Mouse (Mus musculus): ENCODE results near the gene Rnft2. TPM values are rescaled to one million over a fixed set of nuclear protein-coding genes. Genes with fewer than 3 reads are reported as not detected.
A peak's percentile ranks its signal among the peaks of the same experiment; 100 is the strongest.

Gene Rnft2
- 1.5 TPM in 1 of 2 replicates, not detected in the other for total RNA-seq (2017)

DNA sequence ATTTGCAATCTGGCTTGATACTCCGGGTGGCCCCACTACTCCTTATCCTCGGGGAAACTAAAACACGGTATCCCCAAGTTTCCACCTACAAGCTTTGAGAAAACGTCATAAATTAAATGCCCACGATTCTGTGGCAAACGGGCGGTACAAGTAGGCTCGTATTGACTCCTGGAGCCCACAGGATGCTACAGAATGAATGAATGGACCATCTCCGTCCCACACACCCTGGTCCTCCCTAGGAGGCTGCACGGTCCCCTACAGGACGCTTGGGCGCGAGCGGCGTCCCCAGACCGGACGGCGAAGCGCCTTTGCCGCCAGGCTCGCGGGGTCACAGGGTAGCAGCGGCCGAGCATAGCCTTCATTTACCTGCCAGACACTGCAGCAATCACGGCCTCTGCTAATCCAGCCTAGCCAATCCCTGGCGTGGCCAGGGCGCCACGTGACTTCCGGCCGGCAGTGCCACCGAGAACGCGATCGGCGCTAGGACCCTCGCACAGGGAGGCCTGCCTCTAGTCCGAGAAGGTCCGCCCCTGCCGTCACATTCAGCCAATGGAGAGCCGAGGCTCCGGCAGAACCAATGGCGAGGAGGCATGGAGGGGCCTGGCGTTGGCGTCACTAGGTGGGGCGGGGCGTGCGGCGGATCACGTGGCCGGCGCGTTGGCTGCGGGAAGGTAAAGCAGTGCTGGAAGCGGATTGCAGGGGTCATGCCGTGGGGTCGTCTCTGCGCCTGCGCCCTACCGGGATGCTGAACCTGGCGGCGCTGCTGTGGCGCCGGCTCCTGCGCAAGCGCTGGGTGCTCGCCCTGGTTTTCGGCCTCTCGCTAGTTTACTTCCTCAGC, at the start of gene Rnft2, which contains the start of gene 2410131K14Rik:
Gene Rnft2 (minus strand): TSS at position 511 of the 838 bp plus-strand sequence.
Gene 2410131K14Rik (plus strand): TSS at position 622 of the 838 bp plus-strand sequence.
- ATAC-seq (ENCODE audit: extremely low read depth, insufficient number of reproducible peaks, low FRiP score, poor library complexity, severe bottlenecking) = peak; percentile 99

DNA sequence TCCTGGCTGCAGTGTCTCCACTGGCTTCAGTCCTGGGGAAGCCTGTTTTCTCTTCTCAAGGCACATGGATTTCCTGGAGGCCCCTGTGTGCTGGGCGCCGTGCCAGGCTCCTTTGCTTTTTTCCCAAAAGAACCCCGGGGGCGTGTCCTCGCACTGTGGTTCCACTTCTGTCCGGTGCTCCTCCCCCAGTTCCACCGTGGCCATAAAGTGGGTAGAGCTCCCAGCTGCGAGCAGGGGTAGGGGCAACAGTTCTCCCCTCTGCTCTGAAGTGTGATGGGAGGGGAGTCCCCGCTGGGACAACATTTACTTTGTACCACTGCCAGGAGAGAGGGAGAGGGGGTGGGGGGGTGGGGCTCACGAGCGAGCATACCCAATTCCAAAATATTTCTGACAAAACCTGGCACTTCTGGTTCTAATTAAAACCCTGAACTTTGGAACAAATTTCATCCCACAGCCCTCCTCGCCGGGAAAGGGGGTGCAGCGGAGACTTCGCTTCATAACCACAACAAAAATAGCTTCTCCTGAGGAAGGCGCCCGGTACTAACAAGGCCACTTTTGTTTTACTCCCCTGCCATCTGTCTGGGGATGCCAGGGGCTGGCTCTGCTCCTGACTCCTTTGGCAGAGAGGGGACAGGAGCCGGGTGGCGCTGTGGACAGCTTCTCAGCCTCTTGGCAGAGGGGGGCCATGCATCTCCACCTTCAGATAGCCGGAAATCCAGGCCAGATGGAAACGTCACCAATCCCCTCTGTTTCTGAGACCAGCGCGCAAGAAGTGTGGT, 49.4 kb upstream of the Rnft2 start:
- ATAC-seq (ENCODE audit: extremely low read depth, insufficient number of reproducible peaks, low FRiP score, poor library complexity, severe bottlenecking) = no peak

DNA sequence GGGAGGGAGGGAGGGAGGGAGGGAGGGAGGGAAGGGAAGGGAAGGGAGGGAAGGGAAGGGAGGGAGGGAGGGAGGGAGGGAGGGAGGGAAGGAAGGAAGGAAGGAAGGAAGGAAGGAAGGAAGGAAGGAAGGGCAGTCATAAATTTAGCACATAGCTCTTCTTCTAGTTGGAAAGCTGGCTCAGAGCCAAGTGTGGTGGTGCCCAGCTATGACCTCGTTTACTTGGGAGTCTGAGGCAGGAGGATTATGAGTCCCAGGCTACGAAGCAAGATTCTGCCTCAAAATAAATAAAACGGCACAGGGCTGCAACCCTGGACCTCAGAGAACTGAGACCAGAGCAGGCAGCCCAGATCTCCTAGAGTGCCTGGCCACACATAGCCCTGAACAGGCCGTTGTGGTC, 47.6 kb upstream of the Rnft2 start:
- no peak for ATAC-seq (ENCODE audit: extremely low read depth, insufficient number of reproducible peaks, low FRiP score, poor library complexity, severe bottlenecking)

DNA sequence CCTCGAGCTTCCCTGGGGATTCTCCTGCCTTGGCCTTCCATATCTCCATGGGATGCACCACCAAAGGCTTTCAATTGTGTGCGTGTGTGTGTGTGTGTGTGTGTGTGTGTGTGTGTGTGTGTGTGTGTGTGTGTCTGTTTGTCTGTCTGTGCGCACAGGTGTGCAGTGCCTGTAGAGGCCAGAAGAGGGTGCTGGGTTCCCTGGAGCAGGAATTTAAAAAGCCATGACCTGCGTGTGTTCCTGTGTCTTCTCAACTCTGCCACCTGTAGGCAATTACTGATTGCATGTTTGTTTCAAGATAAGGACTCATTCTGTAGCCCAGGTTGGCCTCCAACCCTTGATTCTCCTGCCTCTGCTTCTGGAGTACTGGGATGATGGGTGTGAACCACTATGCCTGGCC, 46.5 kb upstream of the Rnft2 start:
- ATAC-seq (ENCODE audit: extremely low read depth, insufficient number of reproducible peaks, low FRiP score, poor library complexity, severe bottlenecking) = no peak

DNA sequence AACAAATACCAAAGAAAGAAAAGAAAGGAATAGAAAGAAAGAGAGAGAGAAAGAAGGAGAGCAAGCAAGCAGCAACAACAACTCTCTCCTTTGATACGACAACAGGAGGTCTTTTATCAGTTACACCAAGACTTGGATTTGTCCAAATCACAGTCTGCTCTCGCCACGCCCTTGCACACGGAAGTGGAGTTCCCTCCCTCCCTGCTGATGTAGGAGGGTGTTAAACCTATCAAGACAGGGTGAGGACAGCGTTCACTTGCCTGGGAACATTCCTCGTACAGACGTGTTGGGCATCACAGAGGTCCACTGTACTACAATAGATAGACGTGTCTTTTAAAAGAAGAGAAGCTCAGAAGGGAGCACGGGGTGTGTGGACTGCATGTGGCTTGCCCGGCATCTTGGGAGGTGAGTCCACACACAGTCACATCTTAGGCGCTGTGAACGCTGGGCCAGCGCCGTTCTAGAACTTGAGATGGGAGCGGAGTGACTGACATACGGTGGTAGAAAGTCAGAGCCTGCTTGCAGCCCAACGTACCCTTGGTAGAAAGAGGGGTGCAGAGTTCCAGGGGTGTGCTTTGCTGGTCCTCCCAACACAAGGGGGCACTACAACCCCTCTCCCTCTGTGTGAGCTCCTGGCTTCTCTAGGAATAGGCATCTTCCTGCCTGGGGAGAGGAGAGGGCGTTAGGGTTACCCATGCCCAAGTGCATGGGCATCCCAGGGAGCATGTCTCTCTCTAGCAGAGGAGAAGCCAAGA, 33.0 kb upstream of the Rnft2 start:
- ATAC-seq (ENCODE audit: extremely low read depth, insufficient number of reproducible peaks, low FRiP score, poor library complexity, severe bottlenecking) = no peak

DNA sequence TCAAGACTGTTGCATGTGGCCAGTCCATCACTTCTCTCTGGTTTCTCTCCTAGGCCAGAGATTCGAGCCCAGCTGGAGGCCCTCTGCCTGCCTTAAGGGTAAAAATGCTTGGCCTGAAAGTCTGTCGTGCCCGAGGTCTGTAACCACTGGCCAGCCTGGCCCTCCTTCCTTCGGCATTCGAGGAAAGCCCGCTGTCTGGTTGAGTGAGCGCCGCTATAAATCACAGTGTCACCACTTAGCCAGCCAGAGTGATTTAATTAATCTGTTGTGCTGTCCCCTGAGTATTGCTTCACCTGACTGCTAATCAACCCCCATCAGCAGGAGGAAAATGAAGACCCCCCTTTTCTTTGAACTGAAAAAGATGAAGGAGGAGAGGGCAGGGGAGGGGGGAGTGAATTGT, 31.8 kb upstream of the Rnft2 start:
- no peak for ATAC-seq (ENCODE audit: extremely low read depth, insufficient number of reproducible peaks, low FRiP score, poor library complexity, severe bottlenecking)

DNA sequence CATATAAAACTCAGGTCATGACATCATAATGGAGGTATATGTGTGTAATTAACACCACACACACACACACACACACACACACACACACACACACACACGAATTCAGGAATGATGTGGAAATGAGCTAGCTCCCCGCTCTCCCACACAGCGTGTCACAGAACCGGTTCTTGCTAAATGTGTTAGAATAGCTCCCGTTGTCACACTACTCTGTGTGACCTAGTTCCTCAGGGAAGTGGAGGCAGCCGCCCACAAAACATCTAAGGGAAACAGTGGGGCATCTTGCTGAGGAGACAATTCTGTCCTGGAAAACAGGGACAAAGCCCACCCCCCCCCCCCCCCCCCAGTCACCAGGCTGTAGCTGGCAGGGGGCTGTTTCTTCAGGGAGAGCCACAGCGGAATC, 31.4 kb upstream of the Rnft2 start:
- ATAC-seq (ENCODE audit: extremely low read depth, insufficient number of reproducible peaks, low FRiP score, poor library complexity, severe bottlenecking) = no peak

DNA sequence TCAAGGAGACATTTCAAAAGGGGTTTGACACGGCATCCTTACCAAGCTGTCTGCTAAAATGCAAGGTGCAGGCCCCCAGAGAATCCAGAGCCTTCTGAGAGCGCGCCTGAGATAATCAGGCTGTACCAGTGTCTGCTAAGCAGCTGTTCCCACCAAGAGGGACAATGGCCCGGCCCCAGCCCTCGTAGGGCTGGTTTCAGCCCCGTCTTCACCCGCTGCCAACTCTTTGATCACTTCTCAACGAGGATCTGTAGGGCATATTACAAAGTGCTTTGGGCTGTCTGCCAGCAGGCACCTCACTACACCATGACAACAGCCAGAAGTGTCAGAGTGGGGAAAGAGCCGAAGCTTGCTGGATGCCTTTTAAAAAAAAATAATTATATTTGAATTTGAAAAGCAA, 29.6 kb upstream of the Rnft2 start:
- ATAC-seq (ENCODE audit: extremely low read depth, insufficient number of reproducible peaks, low FRiP score, poor library complexity, severe bottlenecking) = no peak

DNA sequence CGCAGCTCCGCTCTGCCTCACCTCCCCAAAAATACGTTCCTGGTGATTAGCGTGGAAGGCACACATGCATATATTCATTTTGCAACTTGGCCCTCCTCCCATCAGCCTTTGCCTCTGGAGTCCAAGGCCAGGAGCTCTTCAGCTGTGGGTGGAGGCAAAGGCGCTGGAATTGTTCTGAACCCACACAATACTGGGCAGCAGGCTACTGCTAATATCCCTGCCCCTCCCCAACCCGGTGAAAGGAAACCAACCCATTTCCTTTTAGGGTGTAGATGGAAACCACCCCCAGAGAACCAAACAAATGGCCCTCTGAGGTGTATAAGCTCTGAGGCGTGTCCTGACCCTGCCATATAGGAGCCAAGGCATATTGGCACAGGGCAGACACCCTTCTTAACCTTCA, 28.5 kb upstream of the Rnft2 start:
- no peak for ATAC-seq (ENCODE audit: extremely low read depth, insufficient number of reproducible peaks, low FRiP score, poor library complexity, severe bottlenecking)

DNA sequence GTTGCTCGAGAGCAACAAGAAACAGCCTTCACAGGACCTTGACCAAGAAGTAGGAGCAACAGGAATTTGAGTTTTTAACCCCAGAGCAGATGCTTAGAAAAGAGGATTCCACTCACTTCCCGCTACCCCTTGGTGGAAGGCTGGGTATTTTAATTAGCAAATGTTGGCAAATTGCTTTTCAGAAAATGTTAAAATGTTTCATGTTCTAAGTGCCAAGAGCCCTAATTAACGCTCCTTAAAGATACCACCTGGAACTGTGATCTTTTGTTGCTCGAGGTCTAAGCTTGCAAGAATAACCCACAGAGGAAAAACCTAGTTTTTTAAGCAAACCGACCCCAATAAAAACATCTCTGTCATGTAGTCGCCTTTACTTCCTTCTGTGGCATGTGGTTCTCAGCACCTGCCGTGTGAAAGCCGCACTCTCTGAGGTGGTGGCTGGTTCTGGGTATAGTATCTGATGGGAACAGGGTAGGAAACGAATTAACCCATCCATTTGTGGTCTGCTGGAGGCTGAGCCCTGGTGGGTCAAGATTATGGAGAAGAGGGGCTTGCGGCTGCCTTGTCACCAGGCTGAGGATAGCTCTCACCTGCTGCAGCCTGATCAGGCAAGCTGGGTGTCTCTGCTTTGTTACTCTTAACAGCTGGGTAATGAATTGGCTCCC, 26.7 kb upstream of the Rnft2 start:
- ATAC-seq (ENCODE audit: extremely low read depth, insufficient number of reproducible peaks, low FRiP score, poor library complexity, severe bottlenecking) = no peak

DNA sequence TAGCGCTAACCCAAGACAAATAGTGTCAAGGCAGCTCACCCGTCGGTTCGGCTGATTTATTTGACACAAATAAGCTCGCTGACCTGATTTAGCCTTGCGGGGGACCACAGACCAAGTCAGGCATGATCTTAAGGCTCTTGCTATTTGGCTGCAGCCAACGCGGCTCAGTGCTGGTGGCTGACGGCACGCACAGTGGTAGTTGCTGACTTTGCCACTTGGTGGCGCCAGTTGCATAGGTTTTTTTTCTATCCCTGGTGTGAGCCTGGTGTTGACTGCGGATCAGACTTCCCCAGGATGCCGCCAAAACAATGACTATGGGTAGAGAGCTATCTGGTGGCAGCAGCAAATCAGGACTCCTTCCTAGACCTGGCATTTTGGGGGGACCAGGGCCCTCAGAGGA, 24.1 kb upstream of the Rnft2 start:
- peak; percentile 81 for ATAC-seq (ENCODE audit: extremely low read depth, insufficient number of reproducible peaks, low FRiP score, poor library complexity, severe bottlenecking)

DNA sequence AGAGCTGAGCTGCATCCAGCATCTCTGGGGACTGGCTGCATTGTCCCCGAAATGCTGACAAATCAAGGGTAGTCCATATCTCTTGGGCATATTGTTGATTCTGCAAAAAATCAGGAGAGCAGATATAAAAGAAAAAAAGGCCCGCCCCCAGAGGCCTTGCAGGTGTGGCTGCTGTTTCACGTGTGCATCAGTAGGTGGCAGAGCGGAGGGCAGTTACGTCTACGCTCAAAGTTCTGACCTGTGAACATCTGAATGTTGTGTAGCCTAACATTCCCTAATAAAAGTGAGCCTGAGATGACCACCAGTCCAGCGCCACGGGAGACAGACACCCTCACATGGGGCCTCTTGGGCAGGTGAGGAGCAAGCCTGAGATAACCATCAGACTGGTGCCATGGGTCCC, 21.4 kb upstream of the Rnft2 start:
- no peak for ATAC-seq (ENCODE audit: extremely low read depth, insufficient number of reproducible peaks, low FRiP score, poor library complexity, severe bottlenecking)

DNA sequence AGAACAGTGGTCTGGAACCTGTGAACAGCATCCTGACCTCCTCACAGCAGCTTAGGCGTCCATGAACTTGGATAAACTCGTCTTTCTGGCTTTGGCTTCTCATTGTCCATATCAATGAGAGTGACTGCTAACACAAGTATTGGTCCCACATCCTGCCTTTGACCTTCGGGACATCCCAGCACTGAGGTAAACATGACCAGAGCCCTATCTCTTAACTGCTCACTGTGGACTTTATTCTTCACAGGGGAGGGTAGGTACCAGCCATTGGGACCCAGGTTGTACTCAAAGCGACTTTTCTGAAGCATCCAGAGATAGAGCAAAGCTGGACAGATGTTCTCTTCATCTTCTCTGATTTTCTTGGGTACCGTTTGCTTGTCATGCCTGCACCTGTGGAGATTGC, 20.4 kb upstream of the Rnft2 start:
- ATAC-seq (ENCODE audit: extremely low read depth, insufficient number of reproducible peaks, low FRiP score, poor library complexity, severe bottlenecking) = no peak

DNA sequence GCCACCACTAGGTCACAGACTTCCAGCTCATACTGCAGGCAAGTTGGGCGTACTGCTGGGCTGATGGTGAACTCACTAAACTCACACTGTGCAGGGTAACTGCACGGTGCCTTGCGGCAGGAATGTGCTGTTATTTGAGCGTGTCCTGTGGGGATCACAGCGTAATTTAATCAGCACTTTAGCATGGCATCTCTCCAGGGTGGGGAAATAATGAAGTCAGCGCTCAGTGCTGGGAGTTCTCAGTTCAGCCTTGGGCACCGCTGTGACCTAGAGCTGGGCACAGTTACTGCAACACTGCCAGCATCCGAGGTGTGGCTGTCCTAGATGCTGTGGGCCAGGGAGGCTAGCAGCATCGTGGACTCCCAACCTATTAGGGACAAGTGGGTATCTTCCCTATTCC, 19.4 kb upstream of the Rnft2 start:
- no peak for ATAC-seq (ENCODE audit: extremely low read depth, insufficient number of reproducible peaks, low FRiP score, poor library complexity, severe bottlenecking)

DNA sequence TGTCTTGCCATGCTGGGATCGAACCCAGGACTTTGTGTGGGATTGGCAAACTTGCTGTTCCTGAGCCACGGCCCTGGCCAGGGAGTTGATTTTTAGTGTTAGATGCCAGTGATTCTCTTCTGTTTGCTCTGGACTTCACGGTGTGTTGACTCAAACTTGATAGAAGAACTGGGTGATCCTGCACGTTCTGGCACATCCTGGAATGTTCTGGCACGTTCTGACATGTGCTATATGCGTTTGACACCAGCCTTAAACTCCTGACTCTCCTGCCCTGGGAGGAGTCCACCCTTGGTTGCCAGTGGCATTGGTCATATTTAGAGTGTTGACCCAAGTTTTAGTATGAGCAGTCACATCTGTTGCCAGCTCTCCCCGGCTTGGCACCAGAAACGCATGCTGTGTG, 17.5 kb upstream of the Rnft2 start:
- no peak for ATAC-seq (ENCODE audit: extremely low read depth, insufficient number of reproducible peaks, low FRiP score, poor library complexity, severe bottlenecking)

DNA sequence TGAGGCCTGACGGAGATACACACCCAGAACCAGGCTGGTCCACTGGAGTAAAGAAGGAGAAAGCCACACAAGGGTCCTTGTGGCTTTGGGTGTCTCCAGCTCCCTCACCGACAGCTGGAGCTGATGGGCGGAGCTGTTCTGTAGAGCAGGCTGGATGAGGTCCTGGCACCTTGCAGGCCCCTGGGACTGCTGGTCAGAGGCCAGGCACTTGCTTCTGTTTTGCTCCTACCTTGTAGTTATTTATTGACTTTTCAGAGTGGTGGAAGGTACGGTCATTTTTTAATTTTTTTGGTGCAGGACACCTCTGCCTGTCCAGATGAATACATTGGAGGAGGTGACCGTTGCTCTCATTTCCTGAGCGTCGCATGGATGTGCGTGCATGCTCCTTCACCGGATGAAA, 16.3 kb upstream of the Rnft2 start:
- no peak for ATAC-seq (ENCODE audit: extremely low read depth, insufficient number of reproducible peaks, low FRiP score, poor library complexity, severe bottlenecking)

DNA sequence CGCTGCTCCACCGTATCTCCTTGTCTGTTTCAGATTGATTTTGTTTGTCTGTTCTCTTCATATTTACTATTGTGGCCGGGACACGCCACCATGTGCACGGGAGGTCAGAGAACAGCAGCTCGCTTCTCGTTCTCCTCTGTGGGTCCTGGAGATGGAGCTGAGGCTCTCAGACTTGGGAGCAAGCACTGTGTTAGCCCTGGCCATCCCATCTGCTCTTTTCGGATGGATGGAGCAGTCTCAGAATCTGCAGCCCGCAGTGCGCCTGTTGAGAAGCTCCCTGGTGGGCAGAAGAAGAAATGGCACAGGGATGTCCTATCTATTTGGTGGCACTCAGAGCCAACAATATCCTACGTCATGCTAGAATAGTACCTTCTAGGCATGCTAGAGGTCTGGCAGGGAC, 15.7 kb upstream of the Rnft2 start:
- ATAC-seq (ENCODE audit: extremely low read depth, insufficient number of reproducible peaks, low FRiP score, poor library complexity, severe bottlenecking) = no peak

DNA sequence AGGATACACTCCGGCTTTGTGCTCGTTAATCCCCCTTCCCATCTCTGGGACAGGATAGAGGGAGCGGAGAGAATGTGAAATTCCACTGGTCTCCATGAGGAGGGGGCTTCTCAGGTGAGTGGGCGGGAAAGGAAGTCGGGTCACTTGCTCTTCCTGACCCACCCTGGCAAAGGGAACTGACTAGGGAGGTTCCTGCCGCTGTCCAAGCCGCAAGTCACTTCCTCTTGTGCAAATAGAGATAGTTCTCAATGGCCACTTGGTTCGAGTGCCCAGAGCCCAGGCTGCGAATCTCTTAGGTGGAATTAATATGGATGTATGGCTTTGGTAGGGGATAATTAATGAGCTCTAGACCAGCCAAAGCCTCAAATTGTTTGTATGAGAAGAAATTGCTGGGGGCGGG, 15.1 kb upstream of the Rnft2 start:
- peak; percentile 54 for ATAC-seq (ENCODE audit: extremely low read depth, insufficient number of reproducible peaks, low FRiP score, poor library complexity, severe bottlenecking)

DNA sequence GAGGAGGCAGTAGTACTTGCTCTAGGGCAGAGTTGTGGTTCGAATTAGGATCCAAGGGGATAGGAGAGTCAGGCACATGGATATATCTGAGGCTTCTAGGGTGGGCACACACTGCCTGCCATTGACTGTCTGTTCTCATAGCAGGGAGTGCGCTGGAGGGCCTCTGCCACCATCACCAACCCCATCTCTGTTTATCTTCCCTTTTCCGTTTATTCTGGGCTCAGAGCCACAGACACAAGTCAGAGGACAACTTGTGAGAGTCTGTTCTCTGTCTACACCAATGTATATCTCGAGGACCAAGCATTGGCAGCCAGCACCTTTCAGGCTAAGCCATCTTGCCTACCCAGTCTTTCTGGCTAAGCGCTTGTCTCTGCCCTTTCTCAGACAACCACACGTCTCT, 14.7 kb upstream of the Rnft2 start:
- no peak for ATAC-seq (ENCODE audit: extremely low read depth, insufficient number of reproducible peaks, low FRiP score, poor library complexity, severe bottlenecking)
